Mouse (Mus musculus) erythroblast, embryonic 14.5 days (primary cell): ENCODE measurements around the gene Prrt1. TPM values are rescaled to one million over a fixed set of nuclear protein-coding genes. Genes with fewer than 3 reads are reported as not detected.

Experiments
- H3K27me3 ChIP-seq: 2 replicates; pipeline ENCODE4 v1.6.1; 2012; ENCODE audit warnings: inconsistent platforms; ENCODE audit not compliant: control insufficient read depth
- H3K36me3 ChIP-seq: 2 replicates; pipeline ENCODE4 v1.6.1; 2012; ENCODE audit warnings: mild to moderate bottlenecking, inconsistent platforms; ENCODE audit not compliant: control insufficient read depth
- H3K4me1 ChIP-seq: 2 replicates; pipeline ENCODE4 v1.6.1; 2012; ENCODE audit warnings: inconsistent platforms; ENCODE audit not compliant: control insufficient read depth
- H3K4me3 ChIP-seq: replicated peaks from 2 replicates; pipeline ENCODE3; 2012; ENCODE audit warnings: moderate library complexity, mild to moderate bottlenecking, inconsistent platforms
- H3K9me3 ChIP-seq: 2 replicates; pipeline ENCODE4 v1.6.1; 2012; ENCODE audit warnings: low read length, inconsistent platforms, mixed read lengths; ENCODE audit not compliant: control insufficient read depth
- GATA1 ChIP-seq: IDR thresholded peaks from 2 replicates; pipeline ENCODE4 v1.6.1; 2012; ENCODE audit warnings: low read length, inconsistent platforms, mixed read lengths
- TAL1 ChIP-seq: IDR thresholded peaks from 3 replicates; pipeline ENCODE4 v1.6.1; 2012; ENCODE audit warnings: low read length, inconsistent platforms, mixed read lengths
- polyA plus RNA-seq: library from polyadenylated mRNA; stranded (reverse); fragments of >175 nt; gene quantifications from 2 replicates; pipeline ENCODE4 v1.2.3, GENCODE M21; 2012

Gene Prrt1
- polyA plus RNA-seq, 1 experiment, result not detected

GRCm38 (mm10) chr17:34606186-34607039 is 22.9 kb upstream of the Prrt1 start:
- Histone ChIP-seq H3K36me3 (peaks cover 40% of the 10 kb centered on the region), H3K4me1 (peaks cover 66% of the 10 kb centered on the region), H3K4me3 (peak overlapping the region; percentile 94), H3K27me3 (no peaks in the 10 kb centered on the region), H3K9me3 (no peaks in the 10 kb centered on the region)
- no peak for TF ChIP-seq GATA1
- TF ChIP-seq TAL1, result no peak

GRCm38 (mm10) chr17:34607997-34608396 is 21.3 kb upstream of the Prrt1 start:
- H3K27me3 ChIP-seq, result no peaks in the 10 kb centered on the region
- no peaks in the 10 kb centered on the region for H3K9me3 ChIP-seq
- peaks cover 47% of the 10 kb centered on the region for H3K36me3 ChIP-seq
- no peak overlapping the region for H3K4me3 ChIP-seq
- TF ChIP-seq TAL1, result no peak
- TF ChIP-seq GATA1, result no peak
- peaks cover 56% of the 10 kb centered on the region for H3K4me1 ChIP-seq

- H3K9me3 ChIP-seq, result no peaks in the 10 kb centered on the region
- peaks cover 43% of the 10 kb centered on the region for H3K4me1 ChIP-seq
- no peaks in the 10 kb centered on the region for H3K27me3 ChIP-seq
- TF ChIP-seq TAL1 (no peak), GATA1 (no peak)
- peaks cover 68% of the 10 kb centered on the region for H3K36me3 ChIP-seq
- H3K4me3 ChIP-seq, result no peak overlapping the region
These were observed 18.3 kb upstream of the Prrt1 start for GRCm38 (mm10) chr17:34611050-34611449.

GRCm38 (mm10) chr17:34613054-34613645 is 16.2 kb upstream of the Prrt1 start:
- Histone ChIP-seq H3K4me1 (peaks cover 23% of the 10 kb centered on the region), H3K27me3 (no peaks in the 10 kb centered on the region), H3K4me3 (no peak overlapping the region), H3K9me3 (no peaks in the 10 kb centered on the region), H3K36me3 (peaks cover 65% of the 10 kb centered on the region)
- TF ChIP-seq GATA1 (no peak), TAL1 (no peak)

GRCm38 (mm10) chr17:34613830-34614229 is 15.5 kb upstream of the Prrt1 start:
- peaks cover 59% of the 10 kb centered on the region for H3K36me3 ChIP-seq

GRCm38 (mm10) chr17:34615871-34616270 is 13.5 kb upstream of the Prrt1 start, which contains the start of gene Egfl8:
TSS of gene Egfl8 (minus strand) at chr17:34615971.
- H3K4me1 ChIP-seq, result peaks cover 17% of the 10 kb centered on the region
- no peaks in the 10 kb centered on the region for H3K9me3 ChIP-seq
- TF ChIP-seq GATA1 (no peak), TAL1 (no peak)
- H3K27me3 ChIP-seq, result no peaks in the 10 kb centered on the region
- H3K36me3 ChIP-seq, result peaks cover 51% of the 10 kb centered on the region
- no peak within 1 kb of the TSS for H3K4me3 ChIP-seq

More at GRCm38 (mm10) chr17:34613830-34614229, 15.5 kb upstream of the Prrt1 start:
- Histone ChIP-seq H3K27me3 (no peaks in the 10 kb centered on the region), H3K4me3 (no peak overlapping the region), H3K4me1 (peaks cover 17% of the 10 kb centered on the region), H3K9me3 (no peaks in the 10 kb centered on the region)
- TF ChIP-seq GATA1 (no peak), TAL1 (no peak)

GRCm38 (mm10) chr17:34618999-34619398 is 10.3 kb upstream of the Prrt1 start:
- H3K27me3 ChIP-seq, result no peaks in the 10 kb centered on the region
- H3K4me1 ChIP-seq, result peaks cover 20% of the 10 kb centered on the region
- no peak overlapping the region for H3K4me3 ChIP-seq
- H3K9me3 ChIP-seq, result no peaks in the 10 kb centered on the region
- H3K36me3 ChIP-seq, result peaks cover 30% of the 10 kb centered on the region
- TF ChIP-seq TAL1, result no peak

- H3K4me3 ChIP-seq, result no peak overlapping the region
- H3K4me1 ChIP-seq, result peaks cover 20% of the 10 kb centered on the region
- no peaks in the 10 kb centered on the region for H3K27me3 ChIP-seq
- TF ChIP-seq TAL1 (no peak), GATA1 (no peak)
- H3K36me3 ChIP-seq, result peaks cover 19% of the 10 kb centered on the region
- no peaks in the 10 kb centered on the region for H3K9me3 ChIP-seq
These were observed 8.3 kb upstream of the Prrt1 start for GRCm38 (mm10) chr17:34621006-34621405.

GRCm38 (mm10) chr17:34623161-34623560 is 6.2 kb upstream of the Prrt1 start:
- TF ChIP-seq TAL1 (no peak), GATA1 (no peak)
- Histone ChIP-seq H3K36me3 (peaks cover 13% of the 10 kb centered on the region), H3K4me3 (no peak overlapping the region), H3K9me3 (no peaks in the 10 kb centered on the region), H3K27me3 (peaks cover 19% of the 10 kb centered on the region), H3K4me1 (peaks cover 41% of the 10 kb centered on the region)
